Mouse (Mus musculus): ENCODE measurements around the gene Ccl19.
"Not testable (repeated sequence)": the region's sequence is repeated elsewhere in the genome, so short reads cannot be mapped to it uniquely, and the experiment has no call there.

Gene Ccl19

DNA sequence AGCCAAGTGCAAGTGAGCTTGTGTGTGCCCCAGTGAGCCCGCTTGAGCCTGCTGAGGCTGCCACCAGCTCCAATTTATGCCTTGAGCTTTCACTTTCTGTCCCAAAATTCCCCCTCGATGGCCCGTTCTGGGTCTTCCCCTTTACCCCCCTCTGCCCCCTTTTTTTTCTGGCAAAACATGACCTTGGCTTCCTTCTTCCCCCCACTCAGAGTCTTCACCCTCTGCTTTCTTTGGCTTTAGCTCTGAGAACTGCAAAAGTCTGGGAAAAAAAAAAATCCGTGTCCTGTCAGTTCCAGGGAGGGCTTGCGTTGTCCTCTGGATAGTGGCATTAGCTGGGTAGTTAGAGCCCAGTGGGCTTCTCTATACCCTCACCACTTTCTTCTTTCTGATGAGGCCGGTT, at the start of gene Ccl19:
Ccl19 (minus strand) TSS at position 101 of the 400 bp plus-strand sequence.
- DNase-seq (ENCODE audit: low read depth, low spot score): not testable (repeated sequence)

DNA sequence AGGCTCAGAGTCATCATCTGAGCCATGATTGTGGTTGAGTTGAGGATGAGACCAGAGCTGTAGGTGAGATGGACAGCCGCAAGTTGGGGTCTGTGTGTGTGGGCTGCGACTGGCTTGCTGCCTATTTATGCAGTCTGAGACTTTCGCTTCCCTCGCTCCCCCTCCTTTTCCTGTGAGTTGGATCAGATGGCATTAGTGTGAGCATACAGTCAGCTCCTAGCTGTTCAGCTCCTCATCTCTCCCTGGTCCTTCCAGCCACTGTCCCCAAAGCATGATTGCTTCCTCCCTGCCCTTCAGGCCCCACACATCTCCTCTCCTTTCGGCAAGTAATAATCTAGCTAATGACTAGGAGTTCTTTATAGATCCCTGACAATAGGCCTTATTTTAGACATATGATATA, 17.5 kb upstream of the Ccl19 start, which contains the start of gene Ccl21a:
Ccl21a (minus strand) TSS at position 101 of the 400 bp plus-strand sequence.
- DNase-seq (ENCODE audit: low read depth, low spot score): not testable (repeated sequence)

DNA sequence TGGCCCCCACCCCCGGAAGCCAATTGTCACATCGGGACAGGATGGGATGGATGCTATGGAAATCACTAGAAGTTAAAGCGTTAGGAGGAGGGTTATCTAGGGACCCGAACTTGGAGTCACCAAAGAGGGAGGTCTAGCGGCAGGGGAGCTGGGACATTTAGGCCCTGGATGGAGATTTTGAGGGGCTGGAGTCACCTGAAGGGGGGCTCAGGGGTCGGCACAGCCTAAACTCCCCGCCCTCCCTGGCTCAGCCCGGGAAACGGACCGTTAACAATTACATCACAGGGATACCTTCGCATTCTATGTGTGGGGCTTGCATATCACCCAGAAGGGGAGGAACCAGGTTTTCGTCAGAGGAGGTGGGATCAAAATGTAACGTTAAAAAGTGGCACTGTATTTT, 21.1 kb downstream of the Ccl19 start, which contains the start of gene 4930578G10Rik:
4930578G10Rik (plus strand) TSS at position 301 of the 400 bp plus-strand sequence.
- not testable (repeated sequence) for DNase-seq (ENCODE audit: low read depth, low spot score)

Data from 3T3-L1 (cell line).